Mouse (Mus musculus) midbrain, postnatal 0 days (tissue): ENCODE results near the gene Trem3. TPM values are rescaled to one million over a fixed set of nuclear protein-coding genes. Genes with fewer than 3 reads are reported as not detected.

ENCODE experiments used
- ATAC-seq: fragments of 200-750 bp; cut with Nextera tagmentation; 2 replicates; pipeline ENCODE4 v1.8.0; 2017; ENCODE audit warnings: moderate number of reproducible peaks, mild to moderate bottlenecking, moderate TSS enrichment, moderate library complexity; ENCODE audit not compliant: low FRiP score
- DNase-seq: peaks from one replicate; pipeline ENCODE4 v3.0.0-alpha.2; 2015; ENCODE audit warnings: low spot score
- H3K27ac ChIP-seq: fragments of 300-500 bp; sonication (generic); 2 replicates; pipeline ENCODE4 v1.5.1; 2014; ENCODE audit warnings: low read depth, mild to moderate bottlenecking, low read length, mixed read lengths
- H3K27me3 ChIP-seq: fragments of 300-500 bp; sonication (generic); 2 replicates; pipeline ENCODE4 v1.6.1; 2014; ENCODE audit warnings: low read length, control low read depth, mixed read lengths; ENCODE audit not compliant: insufficient read depth
- H3K36me3 ChIP-seq: fragments of 300-500 bp; sonication (generic); 2 replicates; pipeline ENCODE4 v1.6.1; 2014; ENCODE audit warnings: low read length, control low read depth, mixed read lengths; ENCODE audit not compliant: insufficient read depth
- H3K4me1 ChIP-seq: fragments of 300-500 bp; sonication (generic); 2 replicates; pipeline ENCODE4 v1.6.1; 2014; ENCODE audit warnings: mild to moderate bottlenecking, control low read depth, antibody characterized with exemption, low read length, mixed read lengths; ENCODE audit not compliant: insufficient read depth
- H3K4me2 ChIP-seq: fragments of 300-500 bp; sonication (generic); 2 replicates; pipeline ENCODE4 v1.6.1; 2014; ENCODE audit warnings: low read depth, mild to moderate bottlenecking, low read length, mixed read lengths; ENCODE audit not compliant: poor library complexity, severe bottlenecking
- H3K4me3 ChIP-seq: fragments of 300-500 bp; sonication (generic); 2 replicates; pipeline ENCODE4 v1.5.1; 2014; ENCODE audit warnings: low read depth, mild to moderate bottlenecking, low read length, moderate library complexity
- H3K9ac ChIP-seq: fragments of 300-500 bp; sonication (generic); replicated peaks from 2 replicates; pipeline ENCODE4 v1.6.1; 2014; ENCODE audit warnings: mild to moderate bottlenecking, low read length, moderate library complexity, mixed read lengths; ENCODE audit not compliant: poor library complexity, severe bottlenecking
- H3K9me3 ChIP-seq: fragments of 300-500 bp; sonication (generic); 2 replicates; pipeline ENCODE4 v1.6.1; 2016; ENCODE audit warnings: low read length, control low read depth
- CTCF ChIP-seq: IDR thresholded peaks from 2 replicates; pipeline ENCODE4 v1.5.1; 2016; ENCODE audit warnings: antibody characterized with exemption, mild to moderate bottlenecking
- WGBS: fragments of 180-500 bp; shearing (Covaris S2); extraction: QIAGEN DNeasy Blood & Tissue Kit; methylation state at CpG from one replicate; pipeline ENCODE4 v1.1.7; 2014; 5-methylcytosine and 5-hydroxymethylcytosine counted together
- polyA plus RNA-seq: library from polyadenylated mRNA; unstranded; fragments of >200 nt; fragmentation: Nextera tagmentation; extraction: Ambion mirVana; gene quantifications from 2 replicates; pipeline ENCODE4 v1.2.1, GENCODE M21; 2015
- total RNA-seq: library from RNA; depleted of rRNA; stranded (reverse); fragments of >200 nt; gene quantifications from 2 replicates; pipeline ENCODE4 v1.2.3, GENCODE M21; 2014

Gene Trem3
- total and polyA plus RNA-seq, 2 experiments from 2014 or later = not detected

GRCm38 (mm10) chr17:48232518-48232917 lies 15.1 kb upstream of the Trem3 start, which contains the start of gene Trem1:
TSS of gene Trem1 (plus strand) at chr17:48232768.
- H3K9me3 ChIP-seq = no peaks in the 10 kb centered on the region
- TF ChIP-seq CTCF = no peak
- no peak within 1 kb of the TSS for H3K4me3 ChIP-seq
- H3K36me3 ChIP-seq = no peaks in the 10 kb centered on the region
- H3K9ac ChIP-seq = no peak within 1 kb of the TSS
- H3K27ac ChIP-seq = no peak within 1 kb of the TSS
- no peaks in the 10 kb centered on the region for H3K27me3 ChIP-seq
- no peak within 1 kb of the TSS for H3K4me2 ChIP-seq
- no peak for DNase-seq
- ATAC-seq = no peak
- H3K4me1 ChIP-seq = no peaks in the 10 kb centered on the region
- WGBS = 77% methylated on average over 6 of the region's 6 CpGs

- ATAC-seq (no peak), DNase-seq (no peak)
- H3K4me2 ChIP-seq = no peak overlapping the region
- no peaks in the 10 kb centered on the region for H3K36me3 ChIP-seq
- H3K4me3 ChIP-seq = no peak overlapping the region
- no peak overlapping the region for H3K27ac ChIP-seq
- 80% methylated on average over 4 of the region's 4 CpGs for WGBS
- no peaks in the 10 kb centered on the region for H3K27me3 ChIP-seq
- no peak overlapping the region for H3K9ac ChIP-seq
- no peaks in the 10 kb centered on the region for H3K4me1 ChIP-seq
- TF ChIP-seq CTCF = no peak
- peaks cover 6% of the 10 kb centered on the region for H3K9me3 ChIP-seq
Measured at GRCm38 (mm10) chr17:48233789-48234188, 13.8 kb upstream of the Trem3 start.

- Histone ChIP-seq H3K27ac (no peak overlapping the region), H3K9me3 (peaks cover 6% of the 10 kb centered on the region), H3K4me3 (no peak overlapping the region), H3K4me1 (no peaks in the 10 kb centered on the region), H3K9ac (no peak overlapping the region), H3K27me3 (no peaks in the 10 kb centered on the region), H3K4me2 (no peak overlapping the region), H3K36me3 (no peaks in the 10 kb centered on the region)
- no peak for DNase-seq
- WGBS = 73% methylated on average over 5 of the region's 5 CpGs
- TF ChIP-seq CTCF = no peak
- ATAC-seq = no peak
Measured at GRCm38 (mm10) chr17:48234550-48234949, 13.0 kb upstream of the Trem3 start.

DNA sequence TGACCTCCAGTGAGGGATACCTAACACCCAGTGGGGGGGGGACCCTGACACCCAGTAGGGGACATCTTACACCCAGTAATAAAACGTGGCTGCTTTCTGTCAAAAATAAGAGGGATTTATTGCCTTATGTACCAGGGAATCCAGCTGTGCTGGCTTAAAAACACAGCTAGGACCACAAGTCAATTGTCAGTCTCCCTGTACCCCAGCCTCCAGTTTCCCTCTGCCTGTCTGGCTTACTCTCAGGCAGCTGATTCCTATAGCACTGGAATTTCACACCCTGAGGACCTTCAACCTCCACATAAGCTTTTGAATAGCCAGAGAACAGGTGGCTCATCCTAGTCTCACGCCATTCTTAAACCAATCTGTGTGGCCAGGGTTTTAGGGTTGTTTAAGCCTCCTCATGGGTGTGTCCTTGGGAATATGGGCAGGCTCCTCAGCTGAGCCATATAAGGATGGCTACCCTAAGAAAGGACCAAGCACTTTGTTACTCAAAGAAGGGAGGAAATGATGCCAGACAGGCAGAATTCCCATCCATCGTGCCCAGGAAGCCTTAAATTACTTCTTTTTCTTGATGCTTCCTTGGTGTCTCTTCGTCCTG lies 11.7 kb upstream of the Trem3 start:
- H3K4me1 ChIP-seq = no peaks in the 10 kb centered on the region
- no peak overlapping the region for H3K4me3 ChIP-seq
- no peak for DNase-seq
- H3K9ac ChIP-seq = no peak overlapping the region
- 68% methylated on average over 4 of the region's 4 CpGs for WGBS
- no peak for ATAC-seq
- H3K27me3 ChIP-seq = no peaks in the 10 kb centered on the region
- peaks cover 6% of the 10 kb centered on the region for H3K9me3 ChIP-seq
- H3K36me3 ChIP-seq = no peaks in the 10 kb centered on the region
- no peak overlapping the region for H3K4me2 ChIP-seq
- no peak overlapping the region for H3K27ac ChIP-seq
- no peak for TF ChIP-seq CTCF

GRCm38 (mm10) chr17:48237621-48238020 lies 10.0 kb upstream of the Trem3 start:
- H3K27me3 ChIP-seq = no peaks in the 10 kb centered on the region
- no peaks in the 10 kb centered on the region for H3K36me3 ChIP-seq
- no peak for ATAC-seq
- 88% methylated on average over 8 of the region's 8 CpGs for WGBS
- no peak overlapping the region for H3K27ac ChIP-seq
- no peaks in the 10 kb centered on the region for H3K4me1 ChIP-seq
- TF ChIP-seq CTCF = no peak
- no peak overlapping the region for H3K4me3 ChIP-seq
- peaks cover 6% of the 10 kb centered on the region for H3K9me3 ChIP-seq
- H3K4me2 ChIP-seq = no peak overlapping the region
- no peak overlapping the region for H3K9ac ChIP-seq
- no peak for DNase-seq

GRCm38 (mm10) chr17:48249039-48249438 lies 1.5 kb downstream of the Trem3 start:
- TF ChIP-seq CTCF = no peak
- H3K4me3 ChIP-seq = no peak overlapping the region
- DNase-seq = no peak
- no peak for ATAC-seq
- peaks cover 3% of the 10 kb centered on the region; the same call in 1 of the 2 replicates for H3K9me3 ChIP-seq
- H3K36me3 ChIP-seq = no peaks in the 10 kb centered on the region
- no peaks in the 10 kb centered on the region for H3K27me3 ChIP-seq
- no peak overlapping the region for H3K27ac ChIP-seq
- no peaks in the 10 kb centered on the region for H3K4me1 ChIP-seq
- no peak overlapping the region for H3K9ac ChIP-seq
- no peak overlapping the region for H3K4me2 ChIP-seq
